Mouse (Mus musculus): ENCODE results near the gene Serbp1. TPM values are rescaled to one million over a fixed set of nuclear protein-coding genes. Genes with fewer than 3 reads are reported as not detected.
"Not testable (repeated sequence)": the region's sequence is repeated elsewhere in the genome, so short reads cannot be mapped to it uniquely, and the experiment has no call there.

Gene Serbp1
- polyA plus RNA-seq, 1 experiment from 2014 or later = 281 TPM

DNA sequence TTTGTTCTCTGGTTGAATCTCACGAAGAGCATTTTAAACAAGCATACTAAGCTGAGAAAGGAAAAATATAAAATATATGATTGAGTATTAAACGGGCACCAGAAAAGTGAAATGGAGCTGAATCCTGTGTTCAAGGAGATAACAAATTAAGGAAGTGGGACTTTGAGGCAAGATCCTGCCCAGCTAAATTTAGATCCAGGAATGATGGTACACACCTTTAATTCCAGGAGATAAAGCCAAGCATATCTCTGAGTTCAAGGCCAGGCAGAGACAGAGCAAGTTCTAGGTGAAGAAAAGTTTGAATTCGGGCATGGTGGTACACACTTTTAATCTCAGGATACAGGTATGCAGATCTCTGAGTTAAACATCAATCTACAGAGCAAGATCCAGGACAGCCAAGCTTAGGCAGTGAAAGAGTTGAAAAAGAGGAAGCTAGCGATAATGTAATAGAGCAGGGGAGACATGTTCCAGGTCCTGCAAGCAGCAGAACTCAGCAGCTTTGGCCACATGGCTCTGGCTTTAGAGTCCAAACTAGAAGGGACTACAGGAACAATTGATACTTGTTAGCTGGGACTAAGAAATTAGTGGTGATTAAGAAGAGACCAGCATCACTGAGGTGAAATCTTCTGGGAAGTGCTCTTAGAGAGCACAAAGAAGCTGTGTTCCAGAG lies 24.4 kb upstream of the Serbp1 start:
- no peaks in the 10 kb centered on the region for H3K36me3 ChIP-seq (ENCODE audit: control insufficient read depth, insufficient read depth, low read length)
- no peak overlapping the region for H3K27ac ChIP-seq (ENCODE audit: low read depth, low read length)
- no peak overlapping the region for H3K4me3 ChIP-seq (ENCODE audit: low read length)
- ATAC-seq = no peak
- no peak overlapping the region for H3K4me2 ChIP-seq (ENCODE audit: low read length)
- H3K9ac ChIP-seq (ENCODE audit: low read depth, low read length) = no peak overlapping the region
- H3K9me3 ChIP-seq (ENCODE audit: control insufficient read depth, low read length) = no peaks in the 10 kb centered on the region
- no peaks in the 10 kb centered on the region for H3K4me1 ChIP-seq (ENCODE audit: control insufficient read depth, insufficient read depth, low read depth, low read length)
- H3K27me3 ChIP-seq (replicated peaks; ENCODE audit: control insufficient read depth, insufficient read depth, low read length) = no peaks in the 10 kb centered on the region
- 93% methylated on average over 4 of the region's 4 CpGs for WGBS

DNA sequence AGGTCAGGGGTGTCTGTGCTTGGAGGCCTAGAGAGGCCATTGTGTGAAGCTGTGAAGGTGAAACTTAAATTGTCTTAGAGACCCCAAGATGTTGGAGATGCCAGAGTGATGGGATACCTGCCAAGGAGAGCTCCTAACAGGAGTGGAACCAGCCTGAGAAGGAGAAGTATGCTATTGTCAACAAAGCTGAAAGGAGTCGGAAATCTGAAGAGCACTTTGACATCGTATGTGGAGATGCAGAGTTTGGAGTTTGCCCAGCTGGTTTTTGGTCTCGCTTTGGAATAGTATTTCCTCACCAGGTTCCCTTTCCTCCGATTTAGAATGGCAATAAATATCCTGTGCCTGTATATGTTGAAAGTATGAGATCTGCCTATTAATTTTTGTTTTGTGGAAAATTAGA lies 20.6 kb upstream of the Serbp1 start:
- no peak overlapping the region for H3K4me2 ChIP-seq (ENCODE audit: low read length)
- H3K4me1 ChIP-seq (ENCODE audit: control insufficient read depth, insufficient read depth, low read depth, low read length) = no peaks in the 10 kb centered on the region
- ATAC-seq = no peak
- H3K9ac ChIP-seq (ENCODE audit: low read depth, low read length) = no peak overlapping the region
- H3K27ac ChIP-seq (ENCODE audit: low read depth, low read length) = no peak overlapping the region
- no peaks in the 10 kb centered on the region for H3K27me3 ChIP-seq (replicated peaks; ENCODE audit: control insufficient read depth, insufficient read depth, low read length)
- H3K4me3 ChIP-seq (ENCODE audit: low read length) = no peak overlapping the region
- 90% methylated on average over 4 of the region's 4 CpGs for WGBS
- H3K9me3 ChIP-seq (ENCODE audit: control insufficient read depth, low read length) = no peaks in the 10 kb centered on the region
- no peaks in the 10 kb centered on the region for H3K36me3 ChIP-seq (ENCODE audit: control insufficient read depth, insufficient read depth, low read length)

DNA sequence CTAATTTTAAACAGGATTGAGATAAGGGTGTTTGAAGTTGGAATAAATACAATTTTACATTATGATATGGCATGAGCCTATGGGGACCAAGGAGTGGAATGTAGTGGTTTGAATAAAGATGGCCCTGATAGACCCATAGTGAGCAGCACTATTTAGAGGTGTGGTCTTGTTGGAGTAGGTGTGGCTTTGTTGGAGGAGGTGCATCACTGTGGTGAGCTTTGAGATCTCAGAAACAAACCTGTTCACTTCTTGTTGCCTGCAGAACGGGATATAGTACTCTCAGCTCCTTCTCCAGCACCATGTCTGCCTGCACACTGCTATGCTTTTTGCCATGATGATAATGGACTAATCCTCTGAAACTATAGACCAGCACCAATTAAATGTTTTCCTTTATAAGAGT lies 20.1 kb upstream of the Serbp1 start:
- Histone ChIP-seq H3K9ac (ENCODE audit: low read depth, low read length) (no peak overlapping the region), H3K27me3 (replicated peaks; ENCODE audit: control insufficient read depth, insufficient read depth, low read length) (no peaks in the 10 kb centered on the region), H3K4me3 (ENCODE audit: low read length) (no peak overlapping the region), H3K36me3 (ENCODE audit: control insufficient read depth, insufficient read depth, low read length) (no peaks in the 10 kb centered on the region), H3K4me1 (ENCODE audit: control insufficient read depth, insufficient read depth, low read depth, low read length) (no peaks in the 10 kb centered on the region), H3K27ac (ENCODE audit: low read depth, low read length) (no peak overlapping the region), H3K4me2 (ENCODE audit: low read length) (no peak overlapping the region), H3K9me3 (ENCODE audit: control insufficient read depth, low read length) (no peaks in the 10 kb centered on the region)
- WGBS = 91% methylated on average over 1 of the region's 1 CpGs
- no peak for ATAC-seq

DNA sequence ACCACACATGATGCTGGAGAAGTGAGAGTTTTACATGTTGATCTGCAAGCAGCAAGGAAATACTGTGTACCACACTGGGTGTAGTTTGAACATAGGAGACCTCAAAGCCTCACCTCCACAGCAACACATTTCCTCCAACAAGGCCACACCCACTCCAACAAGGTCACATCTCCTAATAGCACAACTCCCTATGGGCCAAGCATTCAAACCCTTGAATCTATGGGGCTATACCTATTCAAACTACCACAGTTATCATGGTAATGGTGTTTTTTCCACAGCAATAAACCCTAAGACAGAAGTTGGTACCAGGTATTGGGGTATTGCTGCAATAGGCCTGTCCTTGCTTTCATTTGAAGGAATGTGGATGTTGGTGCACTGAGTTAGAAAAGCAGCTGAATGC lies 19.4 kb upstream of the Serbp1 start:
- no peak overlapping the region for H3K4me3 ChIP-seq (ENCODE audit: low read length)
- no peak overlapping the region for H3K27ac ChIP-seq (ENCODE audit: low read depth, low read length)
- no peaks in the 10 kb centered on the region for H3K36me3 ChIP-seq (ENCODE audit: control insufficient read depth, insufficient read depth, low read length)
- no peak overlapping the region for H3K9ac ChIP-seq (ENCODE audit: low read depth, low read length)
- H3K9me3 ChIP-seq (ENCODE audit: control insufficient read depth, low read length) = no peaks in the 10 kb centered on the region
- ATAC-seq = no peak
- H3K4me2 ChIP-seq (ENCODE audit: low read length) = no peak overlapping the region
- H3K27me3 ChIP-seq (replicated peaks; ENCODE audit: control insufficient read depth, insufficient read depth, low read length) = no peaks in the 10 kb centered on the region
- H3K4me1 ChIP-seq (ENCODE audit: control insufficient read depth, insufficient read depth, low read depth, low read length) = no peaks in the 10 kb centered on the region

DNA sequence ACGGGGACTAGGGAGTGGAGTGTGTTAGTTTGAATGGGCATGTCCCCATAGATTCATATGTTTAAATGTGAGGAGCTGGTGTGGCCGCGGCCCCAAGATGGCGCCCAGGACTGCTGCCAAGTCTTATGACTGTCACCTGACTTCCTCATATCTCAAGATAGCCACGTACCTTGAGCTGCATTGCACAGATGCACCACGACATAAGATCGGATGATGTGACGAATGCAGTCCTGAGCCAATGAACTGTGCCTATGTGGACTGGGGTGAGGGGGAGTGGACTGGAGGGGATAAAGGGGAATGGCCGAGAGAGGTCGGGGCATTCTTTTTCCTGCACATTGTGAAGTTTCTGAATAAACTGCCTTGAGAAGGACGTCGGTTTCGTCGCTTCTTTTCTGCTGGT lies 18.0 kb upstream of the Serbp1 start:
- not testable (repeated sequence) for H3K9ac ChIP-seq (ENCODE audit: low read depth, low read length); H3K27ac ChIP-seq (ENCODE audit: low read depth, low read length); H3K36me3 ChIP-seq (ENCODE audit: control insufficient read depth, insufficient read depth, low read length); H3K9me3 ChIP-seq (ENCODE audit: control insufficient read depth, low read length); H3K4me3 ChIP-seq (ENCODE audit: low read length); ATAC-seq; H3K4me1 ChIP-seq (ENCODE audit: control insufficient read depth, insufficient read depth, low read depth, low read length); H3K27me3 ChIP-seq (replicated peaks; ENCODE audit: control insufficient read depth, insufficient read depth, low read length); H3K4me2 ChIP-seq (ENCODE audit: low read length)
- 87% methylated on average over 14 of the region's 14 CpGs for WGBS

DNA sequence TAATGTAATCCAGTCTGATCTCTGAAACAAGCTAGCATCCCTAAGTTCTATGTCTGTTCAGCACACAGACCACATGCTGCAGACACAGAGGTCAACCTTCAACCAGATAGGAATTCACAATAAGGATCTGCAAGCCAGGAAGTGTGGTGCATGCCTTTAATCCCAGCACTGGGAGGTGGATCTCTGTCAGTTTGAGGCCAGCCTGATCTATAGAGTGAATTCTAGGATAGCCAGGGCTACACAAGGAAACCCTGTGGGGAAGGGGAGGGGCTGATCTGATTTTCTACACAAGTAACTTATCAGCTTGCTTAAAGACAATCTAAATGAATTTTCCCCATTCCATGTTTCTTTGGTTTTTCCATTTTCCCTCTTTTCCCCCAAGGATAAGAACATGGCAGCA lies 17.2 kb upstream of the Serbp1 start:
- H3K36me3 ChIP-seq (ENCODE audit: control insufficient read depth, insufficient read depth, low read length) = no peaks in the 10 kb centered on the region
- no peak overlapping the region for H3K27ac ChIP-seq (ENCODE audit: low read depth, low read length)
- no peaks in the 10 kb centered on the region for H3K4me1 ChIP-seq (ENCODE audit: control insufficient read depth, insufficient read depth, low read depth, low read length)
- no peaks in the 10 kb centered on the region for H3K9me3 ChIP-seq (ENCODE audit: control insufficient read depth, low read length)
- no peaks in the 10 kb centered on the region for H3K27me3 ChIP-seq (replicated peaks; ENCODE audit: control insufficient read depth, insufficient read depth, low read length)
- no peak overlapping the region for H3K4me3 ChIP-seq (ENCODE audit: low read length)
- ATAC-seq = no peak
- no peak overlapping the region for H3K9ac ChIP-seq (ENCODE audit: low read depth, low read length)
- no peak overlapping the region for H3K4me2 ChIP-seq (ENCODE audit: low read length)

DNA sequence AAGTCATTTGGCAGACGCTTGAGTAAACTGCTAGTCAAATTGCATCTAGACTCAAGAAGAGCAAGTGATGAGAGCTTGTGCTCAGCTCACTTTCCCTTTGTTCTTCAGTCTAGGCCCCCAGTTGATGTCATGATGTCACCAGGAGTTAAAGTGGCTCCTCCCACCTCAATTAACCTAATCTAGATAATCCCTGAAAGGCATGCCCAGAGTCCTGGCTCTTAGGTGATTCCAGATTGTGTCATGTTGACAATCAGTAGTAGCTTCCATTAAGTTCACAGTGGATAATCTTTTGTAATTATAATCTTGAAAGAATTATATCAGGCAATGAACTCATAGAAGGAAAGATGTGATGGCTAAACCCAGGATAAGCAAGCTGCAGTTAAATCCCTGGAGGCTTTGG lies 14.9 kb upstream of the Serbp1 start:
- Histone ChIP-seq H3K27me3 (replicated peaks; ENCODE audit: control insufficient read depth, insufficient read depth, low read length) (no peaks in the 10 kb centered on the region), H3K9ac (ENCODE audit: low read depth, low read length) (no peak overlapping the region), H3K4me3 (ENCODE audit: low read length) (no peak overlapping the region), H3K36me3 (ENCODE audit: control insufficient read depth, insufficient read depth, low read length) (no peaks in the 10 kb centered on the region), H3K9me3 (ENCODE audit: control insufficient read depth, low read length) (no peaks in the 10 kb centered on the region), H3K4me2 (ENCODE audit: low read length) (no peak overlapping the region), H3K4me1 (ENCODE audit: control insufficient read depth, insufficient read depth, low read depth, low read length) (no peaks in the 10 kb centered on the region), H3K27ac (ENCODE audit: low read depth, low read length) (no peak overlapping the region)
- WGBS = 100% methylated on average over 1 of the region's 1 CpGs
- ATAC-seq = no peak

DNA sequence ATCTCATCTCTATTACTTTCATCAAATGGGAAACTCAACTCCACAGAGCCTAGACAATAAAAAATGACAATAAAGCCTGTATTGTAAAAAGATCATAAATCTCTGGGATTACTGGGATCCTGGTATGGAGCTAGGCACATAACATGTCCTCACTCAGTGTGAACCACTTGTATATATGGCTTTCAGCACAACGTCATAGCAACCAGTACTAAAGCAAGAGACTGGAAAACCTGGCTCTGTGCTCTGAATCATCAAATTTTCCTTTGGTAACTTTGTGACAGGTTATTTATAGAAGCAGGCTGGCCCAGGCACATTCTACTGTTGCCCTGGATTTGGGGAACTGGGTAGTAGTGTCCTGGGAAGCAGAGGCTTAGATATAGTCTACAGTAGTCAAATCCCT lies 14.5 kb upstream of the Serbp1 start:
- no peak for ATAC-seq

DNA sequence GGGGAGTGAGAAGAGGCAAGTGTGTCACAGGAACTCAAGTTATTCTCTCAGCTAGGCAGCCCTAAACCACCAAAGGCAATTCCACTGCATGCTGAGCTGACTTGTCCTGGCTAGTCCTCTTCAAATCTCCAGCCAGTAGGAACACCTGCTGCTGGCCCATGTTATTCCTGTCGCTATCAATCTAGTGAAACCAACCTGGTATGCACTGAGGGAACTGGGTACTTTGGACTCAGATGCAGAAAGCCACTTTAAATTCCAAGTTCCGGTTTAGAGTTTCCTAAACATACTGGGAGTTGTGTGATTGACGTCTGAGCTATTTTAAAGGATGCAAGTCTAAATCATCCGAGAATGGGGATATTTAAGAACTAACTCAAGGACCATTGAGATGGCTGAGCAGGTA lies 11.7 kb upstream of the Serbp1 start:
- Histone ChIP-seq H3K27me3 (replicated peaks; ENCODE audit: control insufficient read depth, insufficient read depth, low read length) (no peaks in the 10 kb centered on the region; the same call in 1 of the 2 replicates), H3K4me2 (ENCODE audit: low read length) (no peak overlapping the region), H3K9ac (ENCODE audit: low read depth, low read length) (no peak overlapping the region), H3K9me3 (ENCODE audit: control insufficient read depth, low read length) (no peaks in the 10 kb centered on the region), H3K27ac (ENCODE audit: low read depth, low read length) (no peak overlapping the region), H3K4me1 (ENCODE audit: control insufficient read depth, insufficient read depth, low read depth, low read length) (peaks cover 10% of the 10 kb centered on the region), H3K36me3 (ENCODE audit: control insufficient read depth, insufficient read depth, low read length) (no peaks in the 10 kb centered on the region), H3K4me3 (ENCODE audit: low read length) (no peak overlapping the region)
- 76% methylated on average over 4 of the region's 4 CpGs for WGBS
- ATAC-seq = no peak

More for the DNA sequence above, 14.5 kb upstream of the Serbp1 start:
- Histone ChIP-seq H3K36me3 (ENCODE audit: control insufficient read depth, insufficient read depth, low read length) (no peaks in the 10 kb centered on the region), H3K4me3 (ENCODE audit: low read length) (no peak overlapping the region), H3K4me1 (ENCODE audit: control insufficient read depth, insufficient read depth, low read depth, low read length) (peaks cover 2% of the 10 kb centered on the region), H3K9ac (ENCODE audit: low read depth, low read length) (no peak overlapping the region), H3K27ac (ENCODE audit: low read depth, low read length) (no peak overlapping the region), H3K27me3 (replicated peaks; ENCODE audit: control insufficient read depth, insufficient read depth, low read length) (no peaks in the 10 kb centered on the region), H3K4me2 (ENCODE audit: low read length) (no peak overlapping the region), H3K9me3 (ENCODE audit: control insufficient read depth, low read length) (no peaks in the 10 kb centered on the region)
- 71% methylated on average over 1 of the region's 1 CpGs for WGBS

Data from hindbrain, embryonic 16.5 days (tissue).